In the genomic region with DNA sequence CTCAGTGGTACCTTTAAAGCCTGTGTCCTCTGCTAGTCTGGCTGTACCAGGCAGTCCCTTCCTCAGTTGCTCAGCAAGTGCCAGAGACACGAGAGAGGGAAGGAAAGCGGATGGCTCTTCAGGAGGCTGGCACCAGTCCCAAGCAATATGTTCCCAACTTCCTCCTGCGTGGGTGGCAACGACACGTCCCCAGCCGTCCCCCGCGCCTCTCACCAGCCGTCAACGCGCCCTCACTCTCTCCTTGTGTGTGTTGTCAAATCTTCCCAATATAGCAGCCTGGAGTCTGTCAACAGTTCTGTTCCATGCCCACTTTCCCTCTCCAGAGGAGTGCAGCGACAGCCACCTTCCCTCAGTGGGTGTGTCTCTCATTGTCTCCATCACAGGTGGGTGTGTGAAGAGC, we compare ENCODE assay signal across 10 mouse cellular contexts.
A peak's percentile ranks its signal among the peaks of the same experiment; 100 is the strongest.
DNase-seq lines count a peak whose midpoint lies in the region; ATAC-seq lines count a peak whose summit lies in the region.
"Had no signal": no experiment of that assay in that cellular context is flagged by ENCODE, and none has a peak within 500 bp of the region (broad histone marks: within the 10 kb centered on the region; RNA-seq: fewer than 3 reads in every experiment).

No protein-coding gene starts in this region.

- no peaks in the 10 kb centered on the region for H3K9me3 ChIP-seq in forebrain, embryonic 15.5 days
- no peaks in the 10 kb centered on the region for H3K9me3 ChIP-seq in forebrain, embryonic 11.5 days (ENCODE audit: control insufficient read depth, low read length)
- H3K9me3 ChIP-seq in midbrain, embryonic 16.5 days (replicated peaks; ENCODE audit: control insufficient read depth, low read length, poor library complexity, severe bottlenecking) = no peaks in the 10 kb centered on the region

- H3K9ac ChIP-seq in forebrain, embryonic 15.5 days (replicated peaks) = no peak overlapping the region
- no peak overlapping the region for H3K9ac ChIP-seq in forebrain, embryonic 11.5 days (ENCODE audit: low read length)
- H3K9ac ChIP-seq in midbrain, embryonic 16.5 days (ENCODE audit: low read depth, low read length) = no peak overlapping the region

- no peak overlapping the region for H3K4me3 ChIP-seq in forebrain, embryonic 15.5 days
- no peak overlapping the region for H3K4me3 ChIP-seq in forebrain, embryonic 11.5 days (ENCODE audit: low read depth, low read length)
- no peak overlapping the region for H3K4me3 ChIP-seq in midbrain, embryonic 16.5 days (ENCODE audit: low read depth, low read length)

- no peak for DNase-seq in forebrain, embryonic 11.5 days (ENCODE audit: low spot score)
- DNase-seq in layer of hippocampus, postnatal 10 days (ENCODE audit: low spot score in 2 of 2) = peak; percentile 50 to 68
- DNase-seq in right cerebral cortex, adult 18-20 months = peak; percentile 92
- no peak for DNase-seq in lung, adult 18-20 months
- DNase-seq in adrenal gland, postnatal 4 days (ENCODE audit: low spot score in 2 of 2) = no peak
- DNase-seq: adrenal gland, postnatal 36 days; kidney, adult 2 months had no signal

- peak; percentile 82 for ATAC-seq in forebrain, embryonic 15.5 days (replicated peaks)
- ATAC-seq in forebrain, embryonic 11.5 days (replicated peaks; ENCODE audit: low FRiP score) = no peak
- peak; percentile 97 for ATAC-seq in frontal cortex, adult (ENCODE audit: low TSS enrichment)
- no peak for ATAC-seq in midbrain, embryonic 16.5 days

- H3K27me3 ChIP-seq in forebrain, embryonic 15.5 days = peaks cover 11% of the 10 kb centered on the region; the same call in 1 of the 2 replicates
- H3K27me3 ChIP-seq in forebrain, embryonic 11.5 days (ENCODE audit: control insufficient read depth, insufficient read depth, low read length) = peaks cover 2% of the 10 kb centered on the region; the same call in 1 of the 2 replicates
- H3K27me3 ChIP-seq in midbrain, embryonic 16.5 days (ENCODE audit: control insufficient read depth, insufficient read depth, low read depth, low read length) = no peaks in the 10 kb centered on the region

- H3K4me1 ChIP-seq in forebrain, embryonic 15.5 days = peaks cover 23% of the 10 kb centered on the region
- peaks cover 6% of the 10 kb centered on the region; the same call in 1 of the 2 replicates for H3K4me1 ChIP-seq in forebrain, embryonic 11.5 days (replicated peaks; ENCODE audit: control insufficient read depth, insufficient read depth, low read length)
- H3K4me1 ChIP-seq in midbrain, embryonic 16.5 days (ENCODE audit: control insufficient read depth, insufficient read depth, low read length) = peaks cover 8% of the 10 kb centered on the region

- WGBS in forebrain, embryonic 15.5 days = 61% methylated on average over 12 of the region's 12 CpGs
- WGBS in forebrain, embryonic 11.5 days = 84% methylated on average over 12 of the region's 12 CpGs
- WGBS in midbrain, embryonic 16.5 days = 86% methylated on average over 12 of the region's 12 CpGs

- H3K27ac ChIP-seq in forebrain, embryonic 15.5 days (replicated peaks) = 0 out of 2 replicates have a peak overlapping the region, but pooled peaks have one; percentile 8
- no peak overlapping the region for H3K27ac ChIP-seq in forebrain, embryonic 11.5 days (ENCODE audit: low read depth, low read length)
- H3K27ac ChIP-seq in midbrain, embryonic 16.5 days (ENCODE audit: low read length) = no peak overlapping the region

- H3K36me3 ChIP-seq in forebrain, embryonic 15.5 days = no peaks in the 10 kb centered on the region
- H3K36me3 ChIP-seq in forebrain, embryonic 11.5 days (ENCODE audit: control insufficient read depth, insufficient read depth, low read length) = no peaks in the 10 kb centered on the region
- no peaks in the 10 kb centered on the region for H3K36me3 ChIP-seq in midbrain, embryonic 16.5 days (ENCODE audit: control insufficient read depth, insufficient read depth, low read length)

- no peak overlapping the region for H3K4me2 ChIP-seq in forebrain, embryonic 15.5 days (replicated peaks)
- no peak overlapping the region for H3K4me2 ChIP-seq in forebrain, embryonic 11.5 days (ENCODE audit: low read depth, low read length, severe bottlenecking)
- no peak overlapping the region for H3K4me2 ChIP-seq in midbrain, embryonic 16.5 days (ENCODE audit: low read length)

Comparison
In these comparisons a context has a peak if more than half of its experiments do, and no peak if none do; other contexts are left out.
1. ATAC-seq: peak in forebrain, embryonic 15.5 days (single experiment) and frontal cortex, adult (single experiment); none in forebrain, embryonic 11.5 days (single experiment) and midbrain, embryonic 16.5 days (single experiment).
2. DNase-seq: peak in layer of hippocampus, postnatal 10 days (2 of 2) and right cerebral cortex, adult 18-20 months (single experiment); none in forebrain, embryonic 11.5 days (single experiment), lung, adult 18-20 months (0 of 2) and adrenal gland, postnatal 4 days (0 of 2).